21 mouse cellular contexts compared by ENCODE assay signal in the genomic region with DNA sequence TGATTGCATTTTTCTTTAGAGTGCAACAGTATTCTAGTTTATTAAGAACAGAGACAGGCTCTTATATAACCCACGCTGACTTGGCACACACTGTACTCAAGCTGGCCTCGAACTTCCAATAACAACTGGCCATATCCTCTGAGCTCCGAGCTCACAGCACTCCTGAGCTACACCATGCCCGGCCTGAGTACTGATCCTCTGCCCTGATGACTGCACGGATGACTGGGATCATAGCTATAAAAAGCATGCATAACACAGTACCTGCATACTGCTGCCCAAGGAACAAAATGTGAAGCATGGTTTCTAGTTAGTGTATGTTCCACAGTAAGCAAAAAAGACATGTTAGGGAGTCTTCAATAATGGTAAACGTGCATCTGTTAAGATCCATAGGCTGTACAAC. TPM values are rescaled to one million over a fixed set of nuclear protein-coding genes. Genes with fewer than 3 reads are reported as not detected.
DNase-seq lines count a peak whose midpoint lies in the region.
"Had no signal": no experiment of that assay in that cellular context is flagged by ENCODE, and none has a peak within 500 bp of the region (broad histone marks: within the 10 kb centered on the region; RNA-seq: fewer than 3 reads in every experiment).

No protein-coding gene starts in this region.

- peak; percentile 15 for DNase-seq in gastrocnemius, postnatal 25 days
- DNase-seq in gastrocnemius, postnatal 36 days = no peak
- peak; percentile 56 for DNase-seq in heart, embryonic 10.5 days (ENCODE audit: low spot score)
- no peak for DNase-seq in heart, adult 8-10 months (ENCODE audit: low spot score)
- peak; percentile 45 for DNase-seq in skeletal muscle tissue, adult 2 months (ENCODE audit: low read depth, low spot score)
- DNase-seq in retina, postnatal 1 day = no peak
- DNase-seq: adrenal gland, adult 2 months; adrenal gland, postnatal 14 days; cerebellum, adult 11 months; cerebellum, adult 2 months; cerebellum, adult 9-11 months; cerebellum, postnatal 25 days; forebrain, postnatal 0 days; heart, adult 18-20 months; heart, postnatal 10 days; heart, postnatal 4 days; kidney, adult 18-20 months had no signal

- no peaks in the 10 kb centered on the region for H3K27me3 ChIP-seq in heart, embryonic 10.5 days (ENCODE audit: insufficient read depth, poor library complexity, severe bottlenecking)
- H3K27me3 ChIP-seq: embryonic facial prominence, embryonic 12.5 days; embryonic facial prominence, embryonic 15.5 days had no signal

- intact Hi-C loops in gastrocnemius, postnatal 36 days (cut with DNase I) = no loop called here

- WGBS in heart, embryonic 10.5 days = 87% methylated on average over 6 of the region's 6 CpGs

- no peaks in the 10 kb centered on the region for H3K9me3 ChIP-seq in heart, embryonic 10.5 days
- H3K9me3 ChIP-seq: embryonic facial prominence, embryonic 12.5 days; embryonic facial prominence, embryonic 15.5 days had no signal

- H3K4me1 ChIP-seq in heart, embryonic 10.5 days = peaks cover 11% of the 10 kb centered on the region

- no peak overlapping the region for H3K4me3 ChIP-seq in heart, embryonic 10.5 days
- H3K4me3 ChIP-seq: embryonic facial prominence, embryonic 12.5 days; embryonic facial prominence, embryonic 15.5 days had no signal

- H3K27ac ChIP-seq in heart, embryonic 10.5 days = no peak overlapping the region
- H3K27ac ChIP-seq: embryonic facial prominence, embryonic 12.5 days; embryonic facial prominence, embryonic 15.5 days; hindbrain, embryonic 14.5 days; hindbrain, postnatal 0 days had no signal

- H3K36me3 ChIP-seq in heart, embryonic 10.5 days = 0 out of 2 replicates have a peak, but pooled peaks cover 3% of the 10 kb centered on the region
- H3K36me3 ChIP-seq: embryonic facial prominence, embryonic 12.5 days; embryonic facial prominence, embryonic 15.5 days had no signal

RNA-seq across cellular contexts. Expression of a gene that starts 12.8 kb away (rescaled TPM):
- 10 to 100 TPM; 18.3 to 18.8 TPM for total RNA-seq in gastrocnemius, postnatal 25 days (2021)
- 10 to 100 TPM; 19.0 to 19.2 TPM for total RNA-seq in gastrocnemius, postnatal 36 days (2021)
- polyA plus RNA-seq in heart, embryonic 10.5 days (2016; fragmentation: Nextera tagmentation; extraction: Ambion mirVana) = 20.9 and 21.7 TPM in 2 replicates
- total RNA-seq in heart, adult 8-10 months (2022) = 10 to 100 TPM; 20.8 to 27.2 (median 23.2) TPM

Comparison
In these comparisons a context has a peak if more than half of its experiments do, and no peak if none do; other contexts are left out.
1. DNase-seq: peak in gastrocnemius, postnatal 25 days (single experiment), heart, embryonic 10.5 days (single experiment) and skeletal muscle tissue, adult 2 months (single experiment); none in gastrocnemius, postnatal 36 days (0 of 2), heart, adult 8-10 months (single experiment) and retina, postnatal 1 day (single experiment).